8 mouse cellular contexts compared by ENCODE assay signal in the genomic region with DNA sequence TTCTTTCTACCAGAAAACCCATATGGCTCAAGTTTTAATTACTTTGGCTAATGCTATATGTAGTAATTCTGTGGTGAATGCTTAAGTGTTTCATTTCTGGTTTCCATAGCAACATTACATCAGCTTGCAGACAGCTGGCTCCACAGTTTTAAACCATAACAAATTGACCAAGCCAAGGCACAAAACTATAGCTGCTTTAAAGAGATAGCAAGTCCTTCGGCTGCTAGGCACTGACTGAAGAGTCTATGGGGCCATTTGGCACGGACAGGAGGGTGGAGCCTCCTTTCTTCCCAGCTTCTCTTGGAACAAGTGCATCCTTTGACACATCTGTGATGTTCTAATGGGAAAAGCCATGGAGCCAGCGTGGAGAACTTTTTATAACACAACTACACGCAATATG.
DNase-seq lines count a peak whose midpoint lies in the region; ATAC-seq and TF ChIP-seq lines count a peak whose summit lies in the region.

No protein-coding gene starts in this region.

- H3K4me1 ChIP-seq in lung, adult 2 months (ENCODE audit: control insufficient read depth, insufficient read depth, low read length): peaks cover 25% of the 10 kb centered on the region
- peaks cover 19% of the 10 kb centered on the region; the same call in 1 of the 2 replicates for H3K4me1 ChIP-seq in forebrain, postnatal 0 days (ENCODE audit: insufficient read depth)
- H3K4me1 ChIP-seq in intestine, embryonic 14.5 days (replicated peaks; ENCODE audit: control insufficient read depth, insufficient read depth, low read length): peaks cover 45% of the 10 kb centered on the region
- H3K4me1 ChIP-seq in midbrain, embryonic 14.5 days (ENCODE audit: control insufficient read depth, insufficient read depth, low read length): peaks cover 51% of the 10 kb centered on the region

- H3K4me3 ChIP-seq in lung, adult 2 months (replicated peaks; ENCODE audit: extremely low read depth, low read depth, low read length): no peak overlapping the region
- H3K4me3 ChIP-seq in forebrain, postnatal 0 days (ENCODE audit: low read depth, low read length): no peak overlapping the region
- H3K4me3 ChIP-seq in intestine, embryonic 14.5 days (ENCODE audit: low read depth, low read length): no peak overlapping the region
- H3K4me3 ChIP-seq in midbrain, embryonic 14.5 days (replicated peaks; ENCODE audit: low read depth, low read length): peak overlapping the region; percentile 25

- H3K9me3 ChIP-seq in forebrain, postnatal 0 days (ENCODE audit: low read length): no peaks in the 10 kb centered on the region
- H3K9me3 ChIP-seq in intestine, embryonic 14.5 days (ENCODE audit: control insufficient read depth, low read length): no peaks in the 10 kb centered on the region
- H3K9me3 ChIP-seq in midbrain, embryonic 14.5 days (ENCODE audit: control insufficient read depth, low read length): no peaks in the 10 kb centered on the region

- no peak overlapping the region for H3K27ac ChIP-seq in forebrain, postnatal 0 days (ENCODE audit: low read depth, low read length)
- H3K27ac ChIP-seq in intestine, embryonic 14.5 days (ENCODE audit: low read depth): peak overlapping the region; percentile 44; the same call in 1 of the 2 replicates
- peak overlapping the region; percentile 70 for H3K27ac ChIP-seq in midbrain, embryonic 14.5 days (replicated peaks; ENCODE audit: low read depth, low read length)

- no peaks in the 10 kb centered on the region for H3K27me3 ChIP-seq in forebrain, postnatal 0 days (ENCODE audit: insufficient read depth, low read length)
- no peaks in the 10 kb centered on the region for H3K27me3 ChIP-seq in intestine, embryonic 14.5 days (replicated peaks; ENCODE audit: control insufficient read depth, insufficient read depth, low read length)
- no peaks in the 10 kb centered on the region for H3K27me3 ChIP-seq in midbrain, embryonic 14.5 days (ENCODE audit: control insufficient read depth, insufficient read depth, low read length)

- peak; percentile 37 to 57 for DNase-seq in lung, adult 18-20 months
- DNase-seq in lung, adult 2 months: no peak
- peak; percentile 66 for DNase-seq in forebrain, postnatal 0 days
- DNase-seq in intestine, embryonic 14.5 days (ENCODE audit: low spot score): peak; percentile 68
- peak; percentile 78 for DNase-seq in midbrain, embryonic 14.5 days
- no peak for DNase-seq in cerebellum, adult 9-11 months
- DNase-seq in kidney, postnatal 14 days: no peak

- peak overlapping the region; percentile 25; the same call in 1 of the 2 replicates for H3K4me2 ChIP-seq in forebrain, postnatal 0 days (ENCODE audit: low read depth)
- H3K4me2 ChIP-seq in intestine, embryonic 14.5 days (ENCODE audit: low read length): peak overlapping the region; percentile 52
- peak overlapping the region; percentile 46 for H3K4me2 ChIP-seq in midbrain, embryonic 14.5 days (ENCODE audit: low read length)

- TF ChIP-seq POLR2A in lung, adult 2 months (IDR thresholded peaks at IDR 0.05; ENCODE audit: borderline replicate concordance, extremely low read depth, low read depth, low read length): no peak

- H3K36me3 ChIP-seq in forebrain, postnatal 0 days (ENCODE audit: insufficient read depth): no peaks in the 10 kb centered on the region
- H3K36me3 ChIP-seq in intestine, embryonic 14.5 days (ENCODE audit: control insufficient read depth, insufficient read depth, low read length): no peaks in the 10 kb centered on the region
- no peaks in the 10 kb centered on the region for H3K36me3 ChIP-seq in midbrain, embryonic 14.5 days (ENCODE audit: control insufficient read depth, insufficient read depth, low read length)

- H3K9ac ChIP-seq in forebrain, postnatal 0 days: no peak overlapping the region
- no peak overlapping the region for H3K9ac ChIP-seq in intestine, embryonic 14.5 days (ENCODE audit: low read length)
- H3K9ac ChIP-seq in midbrain, embryonic 14.5 days (replicated peaks; ENCODE audit: low read length): no peak overlapping the region; the same call in 1 of the 2 replicates

- ATAC-seq in forebrain, postnatal 0 days: peak; percentile 30
- 0 out of 2 replicates have a peak, but pooled peaks have one; percentile 29 for ATAC-seq in intestine, embryonic 14.5 days (replicated peaks; ENCODE audit: low FRiP score, low TSS enrichment, low read depth)
- peak; percentile 59 for ATAC-seq in midbrain, embryonic 14.5 days (ENCODE audit: low FRiP score, low TSS enrichment)
- ATAC-seq in CD4-positive, CD25-positive, alpha-beta regulatory T cell, adult 4 months: no peak

- no peak for TF ChIP-seq CTCF in lung, adult 2 months (IDR thresholded peaks at IDR 0.05; ENCODE audit: insufficient read depth, low read length)
- no peak for TF ChIP-seq CTCF in forebrain, postnatal 0 days (IDR thresholded peaks at IDR 0.05; ENCODE audit: low read depth)

- 18% methylated on average over 4 of the region's 4 CpGs for WGBS in lung, adult 2 months
- 17% methylated on average over 4 of the region's 4 CpGs for WGBS in forebrain, postnatal 0 days
- WGBS in intestine, embryonic 14.5 days: 20% methylated on average over 4 of the region's 4 CpGs
- 4% methylated on average over 4 of the region's 4 CpGs for WGBS in midbrain, embryonic 14.5 days

Comparison
In these comparisons a context has a peak if more than half of its experiments do, and no peak if none do; other contexts are left out.
1. DNase-seq: peak in lung, adult 18-20 months (2 of 2), forebrain, postnatal 0 days (single experiment), intestine, embryonic 14.5 days (single experiment) and midbrain, embryonic 14.5 days (single experiment); none in lung, adult 2 months (single experiment), cerebellum, adult 9-11 months (single experiment) and kidney, postnatal 14 days (single experiment).
2. Peak in every context shown above with its lines, with median percentiles within 50 percentile points of each other: H3K4me2 ChIP-seq.